Mouse (Mus musculus) heart, embryonic 16.5 days (tissue): ENCODE measurements around the gene Tcl1b3. TPM values are rescaled to one million over a fixed set of nuclear protein-coding genes. Genes with fewer than 3 reads are reported as not detected.
"Not testable (repeated sequence)": the region's sequence is repeated elsewhere in the genome, so short reads cannot be mapped to it uniquely, and the experiment has no call there.

Source experiments
- ATAC-seq: fragments of 200-750 bp; cut with Nextera tagmentation; replicated peaks from 2 replicates; pipeline ENCODE4 v1.8.0; 2017; ENCODE audit warnings: moderate number of reproducible peaks; ENCODE audit not compliant: insufficient read depth, low FRiP score; ENCODE audit errors: extremely low read depth
- H3K27ac ChIP-seq: fragments of 300-500 bp; sonication (generic); 2 replicates; pipeline ENCODE4 v1.5.1; 2014; ENCODE audit warnings: mild to moderate bottlenecking, low read length, control low read depth, moderate library complexity
- H3K27me3 ChIP-seq: fragments of 300-500 bp; sonication (generic); 2 replicates; pipeline ENCODE4 v1.6.1; 2014; ENCODE audit warnings: low read length, mixed read lengths; ENCODE audit not compliant: control insufficient read depth, insufficient read depth
- H3K36me3 ChIP-seq: fragments of 300-500 bp; sonication (generic); 2 replicates; pipeline ENCODE4 v1.6.1; 2014; ENCODE audit not compliant: control insufficient read depth, insufficient read depth
- H3K4me1 ChIP-seq: fragments of 300-500 bp; sonication (generic); 2 replicates; pipeline ENCODE4 v1.6.1; 2014; ENCODE audit warnings: low read length, mixed read lengths; ENCODE audit not compliant: control insufficient read depth, insufficient read depth
- H3K4me2 ChIP-seq: fragments of 300-500 bp; sonication (generic); 2 replicates; pipeline ENCODE4 v1.6.1; 2014; ENCODE audit warnings: low read depth, mild to moderate bottlenecking, control low read depth, low read length
- H3K4me3 ChIP-seq: fragments of 300-500 bp; sonication (generic); 2 replicates; pipeline ENCODE4 v1.5.1; 2014; ENCODE audit warnings: mild to moderate bottlenecking, control low read depth, low read length
- H3K9ac ChIP-seq: fragments of 300-500 bp; sonication (generic); 2 replicates; pipeline ENCODE4 v1.6.1; 2014; ENCODE audit warnings: low read length, control low read depth
- H3K9me3 ChIP-seq: fragments of 300-500 bp; sonication (generic); replicated peaks from 2 replicates; pipeline ENCODE4 v1.6.1; 2016; ENCODE audit warnings: low read length; ENCODE audit not compliant: control insufficient read depth
- WGBS: fragments of 180-500 bp; shearing (Covaris S2); extraction: QIAGEN DNeasy Blood & Tissue Kit; methylation state at CpG from one replicate; pipeline ENCODE4 v1.1.7; 2014; 5-methylcytosine and 5-hydroxymethylcytosine counted together
- polyA plus RNA-seq: library from polyadenylated mRNA; unstranded; fragments of >200 nt; fragmentation: Nextera tagmentation; extraction: Ambion mirVana; gene quantifications from 2 replicates; pipeline ENCODE4 v1.2.1, GENCODE M21; 2015

Gene Tcl1b3
- not detected in 2 replicates for polyA plus RNA-seq

- 85% methylated on average over 6 of the region's 6 CpGs for WGBS
- H3K4me1 ChIP-seq, H3K9ac ChIP-seq, ATAC-seq, H3K4me2 ChIP-seq, H3K27ac ChIP-seq, H3K4me3 ChIP-seq, H3K27me3 ChIP-seq, H3K36me3 ChIP-seq, H3K9me3 ChIP-seq: not testable (repeated sequence)
These were observed at the start of gene Tcl1b3 for GRCm38 (mm10) chr12:105190743-105191142. Gene Tcl1b3 (plus strand): TSS chr12:105191043.

- H3K27me3 ChIP-seq, result no peaks in the 10 kb centered on the region
- no peak overlapping the region for H3K4me2 ChIP-seq
- no peaks in the 10 kb centered on the region for H3K4me1 ChIP-seq
- no peak for ATAC-seq
- H3K27ac ChIP-seq, result no peak overlapping the region
- no peaks in the 10 kb centered on the region for H3K9me3 ChIP-seq
- no peak overlapping the region for H3K4me3 ChIP-seq
- no peak overlapping the region for H3K9ac ChIP-seq
- 86% methylated on average over 3 of the region's 3 CpGs for WGBS
- no peaks in the 10 kb centered on the region for H3K36me3 ChIP-seq
These were observed 47.7 kb upstream of the Tcl1b3 start for GRCm38 (mm10) chr12:105143096-105143495.

- not testable (repeated sequence) for H3K27me3 ChIP-seq, H3K9me3 ChIP-seq, H3K4me1 ChIP-seq, ATAC-seq, H3K27ac ChIP-seq, H3K4me2 ChIP-seq, H3K4me3 ChIP-seq, H3K9ac ChIP-seq, H3K36me3 ChIP-seq
- WGBS, result 36% methylated on average over 1 of the region's 1 CpGs
These were observed 45.9 kb upstream of the Tcl1b3 start for GRCm38 (mm10) chr12:105144928-105145327.

- H3K4me3 ChIP-seq, result no peak within 1 kb of the TSS
- H3K4me1 ChIP-seq, result no peaks in the 10 kb centered on the region
- WGBS, result 64% methylated on average over 3 of the region's 3 CpGs
- H3K27ac ChIP-seq, result no peak within 1 kb of the TSS
- no peaks in the 10 kb centered on the region for H3K36me3 ChIP-seq
- no peak for ATAC-seq
- no peak within 1 kb of the TSS for H3K9ac ChIP-seq
- H3K9me3 ChIP-seq, result no peaks in the 10 kb centered on the region
- no peaks in the 10 kb centered on the region for H3K27me3 ChIP-seq
- no peak within 1 kb of the TSS for H3K4me2 ChIP-seq
These were observed 45.1 kb upstream of the Tcl1b3 start, which contains the start of gene Tcl1b2 for GRCm38 (mm10) chr12:105145714-105146113. Gene Tcl1b2 (plus strand): TSS chr12:105146014.

- H3K4me1 ChIP-seq, H3K4me2 ChIP-seq, H3K36me3 ChIP-seq, H3K9ac ChIP-seq, H3K9me3 ChIP-seq, H3K27ac ChIP-seq, H3K4me3 ChIP-seq, ATAC-seq, H3K27me3 ChIP-seq: not testable (repeated sequence)
- WGBS, result 47% methylated on average over 4 of the region's 4 CpGs
These were observed 35.6 kb upstream of the Tcl1b3 start for GRCm38 (mm10) chr12:105155286-105155685.

- Histone ChIP-seq H3K4me1 (no peaks in the 10 kb centered on the region), H3K4me3 (no peak overlapping the region), H3K9me3 (no peaks in the 10 kb centered on the region), H3K4me2 (no peak overlapping the region), H3K36me3 (no peaks in the 10 kb centered on the region), H3K9ac (no peak overlapping the region), H3K27ac (no peak overlapping the region), H3K27me3 (no peaks in the 10 kb centered on the region)
- 71% methylated on average over 6 of the region's 6 CpGs for WGBS
- no peak for ATAC-seq
These were observed 32.0 kb upstream of the Tcl1b3 start for GRCm38 (mm10) chr12:105158842-105159241.

GRCm38 (mm10) chr12:105159390-105159789 is 31.5 kb upstream of the Tcl1b3 start, which contains the start of gene Tcl1b1:
Gene Tcl1b1 (plus strand): TSS chr12:105159690.
- no peaks in the 10 kb centered on the region for H3K4me1 ChIP-seq
- H3K9me3 ChIP-seq, result no peaks in the 10 kb centered on the region
- no peaks in the 10 kb centered on the region for H3K27me3 ChIP-seq
- no peak within 1 kb of the TSS for H3K9ac ChIP-seq
- no peak within 1 kb of the TSS for H3K4me3 ChIP-seq
- H3K4me2 ChIP-seq, result no peak within 1 kb of the TSS
- no peaks in the 10 kb centered on the region for H3K36me3 ChIP-seq
- no peak for ATAC-seq
- WGBS, result 70% methylated on average over 4 of the region's 4 CpGs
- no peak within 1 kb of the TSS for H3K27ac ChIP-seq

- no peak for ATAC-seq
- no peak overlapping the region for H3K4me3 ChIP-seq
- no peak overlapping the region for H3K9ac ChIP-seq
- WGBS, result 51% methylated on average over 3 of the region's 3 CpGs
- no peaks in the 10 kb centered on the region for H3K36me3 ChIP-seq
- H3K4me2 ChIP-seq, result no peak overlapping the region
- H3K27ac ChIP-seq, result no peak overlapping the region
- H3K27me3 ChIP-seq, result 0 out of 2 replicates have a peak, but pooled peaks cover 2% of the 10 kb centered on the region
- no peaks in the 10 kb centered on the region for H3K9me3 ChIP-seq
- H3K4me1 ChIP-seq, result no peaks in the 10 kb centered on the region
These were observed 24.1 kb upstream of the Tcl1b3 start for GRCm38 (mm10) chr12:105166734-105167133.

- Histone ChIP-seq H3K9ac (no peak overlapping the region), H3K4me1 (no peaks in the 10 kb centered on the region), H3K9me3 (no peaks in the 10 kb centered on the region), H3K27me3 (no peaks in the 10 kb centered on the region), H3K36me3 (no peaks in the 10 kb centered on the region), H3K4me2 (no peak overlapping the region), H3K4me3 (no peak overlapping the region), H3K27ac (no peak overlapping the region)
- ATAC-seq, result no peak
- 65% methylated on average over 2 of the region's 2 CpGs for WGBS
These were observed 17.5 kb upstream of the Tcl1b3 start for GRCm38 (mm10) chr12:105173366-105173765.
